Mouse (Mus musculus): ENCODE measurements around the gene Vmn2r84. TPM values are rescaled to one million over a fixed set of nuclear protein-coding genes. Genes with fewer than 3 reads are reported as not detected.

Vmn2r84 gene
- polyA plus RNA-seq, 1 experiment, result 0.23 TPM

DNA sequence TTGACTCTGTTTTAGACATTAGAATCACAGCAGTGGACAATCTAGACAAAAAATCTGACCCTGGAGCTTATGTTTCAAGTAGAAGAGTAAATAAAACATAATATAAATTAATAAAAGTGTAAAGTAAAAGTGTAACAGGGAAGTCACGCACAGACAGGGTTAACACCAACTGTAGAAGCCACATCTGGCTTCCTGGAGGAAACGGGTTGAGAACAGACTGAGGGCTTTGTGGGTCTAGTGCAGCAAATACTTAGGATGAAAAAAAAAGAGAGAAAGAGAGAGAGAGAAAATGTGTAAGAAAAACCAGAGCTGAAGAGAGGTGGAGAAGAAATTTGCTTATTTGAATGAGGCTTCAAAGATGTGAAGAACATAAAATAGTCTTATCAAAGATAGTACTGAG is 56.6 kb downstream of the Vmn2r84 start:
- Histone ChIP-seq H3K4me1 (ENCODE audit: control insufficient read depth, insufficient read depth, low read length) (no peaks in the 10 kb centered on the region), H3K4me3 (replicated peaks; ENCODE audit: insufficient read depth, low read depth, low read length) (no peak overlapping the region), H3K27me3 (ENCODE audit: control insufficient read depth, insufficient read depth, low read length) (no peaks in the 10 kb centered on the region), H3K27ac (ENCODE audit: insufficient read depth, low read length) (no peak overlapping the region)
- DNase-seq, result no peak
- WGBS, result 71% methylated on average over 2 of the region's 2 CpGs
- no peak for TF ChIP-seq POLR2A (IDR thresholded peaks at IDR 0.05; ENCODE audit: borderline replicate concordance, insufficient read depth, low read length)
- TF ChIP-seq CTCF (IDR thresholded peaks at IDR 0.05; ENCODE audit: borderline replicate concordance, insufficient read depth, low read depth, low read length), result no peak

DNA sequence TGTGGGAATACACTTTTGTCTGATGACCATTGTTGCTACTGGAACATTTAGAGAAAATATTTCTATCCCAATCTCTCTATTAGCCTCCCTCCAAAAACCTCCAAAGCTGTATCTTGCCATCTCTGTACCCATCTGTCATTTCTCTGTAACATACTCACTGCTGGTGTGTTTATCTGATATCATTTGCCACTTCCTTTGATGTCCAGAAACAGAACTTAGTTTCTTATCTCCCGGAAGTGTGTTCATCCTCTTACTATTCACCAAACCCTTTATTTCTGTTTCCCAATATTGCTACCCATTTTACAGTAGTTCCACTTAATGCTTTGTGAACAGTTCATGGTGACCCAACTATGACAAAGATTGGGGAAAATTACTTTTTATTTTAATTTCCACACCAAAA is 57.7 kb downstream of the Vmn2r84 start:
- 89% methylated on average over 1 of the region's 1 CpGs for WGBS
- Histone ChIP-seq H3K4me3 (replicated peaks; ENCODE audit: insufficient read depth, low read depth, low read length) (no peak overlapping the region), H3K4me1 (ENCODE audit: control insufficient read depth, insufficient read depth, low read length) (no peaks in the 10 kb centered on the region), H3K27ac (ENCODE audit: insufficient read depth, low read length) (no peak overlapping the region), H3K27me3 (ENCODE audit: control insufficient read depth, insufficient read depth, low read length) (no peaks in the 10 kb centered on the region)
- no peak for DNase-seq
- TF ChIP-seq CTCF (IDR thresholded peaks at IDR 0.05; ENCODE audit: borderline replicate concordance, insufficient read depth, low read depth, low read length), result no peak
- no peak for TF ChIP-seq POLR2A (IDR thresholded peaks at IDR 0.05; ENCODE audit: borderline replicate concordance, insufficient read depth, low read length)

DNA sequence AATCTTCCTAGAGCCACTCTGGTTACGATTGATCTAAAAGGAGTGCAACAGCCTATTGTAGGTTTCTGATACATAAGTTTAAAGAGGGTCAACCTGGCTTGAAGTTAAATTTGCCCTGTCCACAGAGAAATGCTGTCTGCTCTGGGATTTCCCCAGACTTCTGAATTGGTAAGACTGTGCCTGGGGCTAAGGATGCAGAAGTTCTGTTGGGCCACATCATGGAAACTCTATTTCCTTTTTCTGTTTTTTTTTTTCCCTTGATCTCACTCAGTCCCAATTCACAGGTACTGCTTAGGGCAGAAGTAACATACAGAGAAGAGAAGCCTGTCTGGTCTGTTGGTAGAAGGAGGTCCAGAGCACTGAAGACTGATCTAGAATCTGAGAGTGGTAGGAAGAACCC is 63.4 kb downstream of the Vmn2r84 start:
- Histone ChIP-seq H3K27me3 (ENCODE audit: control insufficient read depth, insufficient read depth, low read length) (no peaks in the 10 kb centered on the region), H3K4me3 (replicated peaks; ENCODE audit: insufficient read depth, low read depth, low read length) (no peak overlapping the region), H3K4me1 (ENCODE audit: control insufficient read depth, insufficient read depth, low read length) (no peaks in the 10 kb centered on the region), H3K27ac (ENCODE audit: insufficient read depth, low read length) (no peak overlapping the region)
- WGBS, result 96% methylated on average over 1 of the region's 1 CpGs
- no peak for DNase-seq
- TF ChIP-seq CTCF (IDR thresholded peaks at IDR 0.05; ENCODE audit: borderline replicate concordance, insufficient read depth, low read depth, low read length) (no peak), POLR2A (IDR thresholded peaks at IDR 0.05; ENCODE audit: borderline replicate concordance, insufficient read depth, low read length) (no peak)

Other genes with a start within 250 kb of the Vmn2r84 start
- gene Olfr825, start 227.6 kb downstream of the Vmn2r84 start, polyA plus RNA-seq (2012; rRNA removed), result not detected in 2 replicates
- gene Olfr826, start 210.1 kb downstream of the Vmn2r84 start, polyA plus RNA-seq (2012; rRNA removed), result not detected in 2 replicates
- gene Olfr827, start 179.9 kb downstream of the Vmn2r84 start, polyA plus RNA-seq (2012; rRNA removed), result not detected in 2 replicates
- 0.30 and 0.38 TPM in 2 replicates for gene Neurod4, start 114.1 kb downstream of the Vmn2r84 start, polyA plus RNA-seq (2012; rRNA removed)
- 0.06 and 0.11 TPM in 2 replicates for gene Tespa1, start 71.5 kb downstream of the Vmn2r84 start, polyA plus RNA-seq (2012; rRNA removed)
- 0.13 and 0.20 TPM in 2 replicates for gene Vmn2r85, start 35.4 kb upstream of the Vmn2r84 start, polyA plus RNA-seq (2012; rRNA removed)
- gene Vmn2r86, start 61.7 kb upstream of the Vmn2r84 start, polyA plus RNA-seq (2012; rRNA removed), result 0.11 and 0.13 TPM in 2 replicates
- gene Vmn2r87, start 103.1 kb upstream of the Vmn2r84 start, polyA plus RNA-seq (2012; rRNA removed), result 0.48 and 0.56 TPM in 2 replicates